Mouse (Mus musculus) embryonic facial prominence, embryonic 14.5 days (tissue): ENCODE measurements around the gene Gadd45a. TPM values are rescaled to one million over a fixed set of nuclear protein-coding genes. Genes with fewer than 3 reads are reported as not detected.
"Not testable (repeated sequence)": the region's sequence is repeated elsewhere in the genome, so short reads cannot be mapped to it uniquely, and the experiment has no call there.

Source experiments
- ATAC-seq: fragments of 200-750 bp; cut with Nextera tagmentation; 2 replicates; pipeline ENCODE4 v1.8.0; 2017; ENCODE audit warnings: low read depth, moderate number of reproducible peaks, moderate TSS enrichment
- DNase-seq: peaks from one replicate; pipeline ENCODE4 v3.0.0-alpha.2; 2015; ENCODE audit warnings: low spot score
- H3K27ac ChIP-seq: fragments of 300-500 bp; sonication (generic); replicated peaks from 2 replicates; pipeline ENCODE4 v1.5.1; 2014; ENCODE audit warnings: low read depth, mild to moderate bottlenecking, low read length, moderate library complexity
- H3K27me3 ChIP-seq: fragments of 300-500 bp; sonication (generic); replicated peaks from 2 replicates; pipeline ENCODE4 v1.6.1; 2014; ENCODE audit warnings: low read length; ENCODE audit not compliant: control insufficient read depth, insufficient read depth
- H3K36me3 ChIP-seq: fragments of 300-500 bp; sonication (generic); 2 replicates; pipeline ENCODE4 v1.6.1; 2014; ENCODE audit warnings: low read length, mixed read lengths; ENCODE audit not compliant: control insufficient read depth, insufficient read depth
- H3K4me1 ChIP-seq: fragments of 300-500 bp; sonication (generic); 2 replicates; pipeline ENCODE4 v1.6.1; 2014; ENCODE audit warnings: antibody characterized with exemption, low read length; ENCODE audit not compliant: control insufficient read depth, insufficient read depth
- H3K4me2 ChIP-seq: fragments of 300-500 bp; sonication (generic); 2 replicates; pipeline ENCODE4 v1.6.1; 2014; ENCODE audit warnings: low read depth, mild to moderate bottlenecking, low read length, moderate library complexity, mixed read lengths
- H3K4me3 ChIP-seq: fragments of 300-500 bp; sonication (generic); 2 replicates; pipeline ENCODE4 v1.5.1; 2014; ENCODE audit warnings: low read depth, mild to moderate bottlenecking, low read length
- H3K9ac ChIP-seq: fragments of 300-500 bp; sonication (generic); 2 replicates; pipeline ENCODE4 v1.6.1; 2014; ENCODE audit warnings: low read depth, mild to moderate bottlenecking, low read length, moderate library complexity, mixed read lengths
- H3K9me3 ChIP-seq: fragments of 300-500 bp; sonication (generic); 2 replicates; pipeline ENCODE4 v1.6.1; 2016; ENCODE audit warnings: low read length; ENCODE audit not compliant: control insufficient read depth
- WGBS: fragments of 180-500 bp; shearing (Covaris S2); extraction: QIAGEN DNeasy Blood & Tissue Kit; methylation state at CpG from one replicate; pipeline ENCODE4 v1.1.7; 2014; 5-methylcytosine and 5-hydroxymethylcytosine counted together
- polyA plus RNA-seq: library from polyadenylated mRNA; unstranded; fragments of >200 nt; fragmentation: Nextera tagmentation; extraction: Ambion mirVana; gene quantifications from 2 replicates; pipeline ENCODE4 v1.2.1, GENCODE M21; 2014

Gadd45a gene
- polyA plus RNA-seq, 1 experiment from 2014 or later: 9.9 TPM

DNA sequence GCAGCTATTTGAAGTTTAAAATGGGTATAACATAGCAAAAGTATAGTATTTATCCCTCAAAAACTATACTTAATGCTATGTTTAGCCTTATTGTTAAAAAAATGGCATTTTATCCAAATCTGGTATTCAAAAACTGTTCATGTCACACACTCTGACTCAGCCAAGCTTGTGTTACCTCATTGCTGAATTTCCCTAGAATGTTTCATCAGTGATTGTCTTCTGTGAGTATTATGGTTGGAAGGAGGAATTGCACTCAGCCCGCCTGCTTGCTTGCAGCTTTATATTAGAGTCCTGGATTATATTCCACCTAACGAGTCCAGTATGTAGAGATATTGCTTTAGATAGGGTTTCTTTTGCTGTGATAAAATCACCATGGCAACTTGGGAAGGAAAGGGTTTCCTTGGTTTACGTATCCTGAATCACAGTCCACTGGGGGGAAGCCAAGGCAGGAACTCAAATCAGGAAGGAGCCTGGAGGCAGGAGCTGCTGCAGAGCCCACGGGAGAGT, 3.7 kb upstream of the Gadd45a start:
- H3K4me1 ChIP-seq: peaks cover 2% of the 10 kb centered on the region; the same call in 1 of the 2 replicates
- H3K9me3 ChIP-seq: no peaks in the 10 kb centered on the region
- no peak overlapping the region for H3K4me2 ChIP-seq
- DNase-seq (no peak), ATAC-seq (no peak)
- no peak overlapping the region for H3K27ac ChIP-seq
- 46% methylated on average over 4 of the region's 4 CpGs for WGBS
- H3K27me3 ChIP-seq: no peaks in the 10 kb centered on the region
- no peak overlapping the region for H3K9ac ChIP-seq
- no peaks in the 10 kb centered on the region for H3K36me3 ChIP-seq
- no peak overlapping the region for H3K4me3 ChIP-seq

DNA sequence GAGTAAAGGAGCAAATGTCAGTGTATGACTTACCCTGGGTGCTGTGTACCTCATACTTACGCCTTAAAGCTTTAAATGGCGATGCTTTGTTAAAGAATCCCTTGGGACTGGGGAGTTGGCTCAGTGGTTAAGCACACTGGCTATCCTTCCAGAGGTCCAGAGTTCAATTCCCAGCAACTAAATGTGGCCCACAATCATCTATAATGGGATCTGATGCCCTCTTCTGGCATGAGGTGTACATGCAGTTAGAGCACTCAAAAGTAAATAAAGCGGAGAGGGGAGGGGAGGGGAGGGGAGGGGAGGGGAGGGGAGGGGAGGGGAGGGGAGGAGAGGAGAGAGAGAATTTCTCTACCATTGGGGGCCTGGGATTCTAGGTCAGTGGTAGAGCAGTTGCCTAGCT, 1.7 kb upstream of the Gadd45a start:
- H3K4me1 ChIP-seq: peaks cover 10% of the 10 kb centered on the region; the same call in 1 of the 2 replicates
- no peak overlapping the region for H3K27ac ChIP-seq
- no peak for DNase-seq
- no peak overlapping the region for H3K4me2 ChIP-seq
- no peak overlapping the region for H3K4me3 ChIP-seq
- no peak for ATAC-seq
- WGBS: 96% methylated on average over 2 of the region's 3 CpGs
- H3K36me3 ChIP-seq: no peaks in the 10 kb centered on the region
- no peaks in the 10 kb centered on the region for H3K27me3 ChIP-seq
- no peak overlapping the region for H3K9ac ChIP-seq
- no peaks in the 10 kb centered on the region for H3K9me3 ChIP-seq

DNA sequence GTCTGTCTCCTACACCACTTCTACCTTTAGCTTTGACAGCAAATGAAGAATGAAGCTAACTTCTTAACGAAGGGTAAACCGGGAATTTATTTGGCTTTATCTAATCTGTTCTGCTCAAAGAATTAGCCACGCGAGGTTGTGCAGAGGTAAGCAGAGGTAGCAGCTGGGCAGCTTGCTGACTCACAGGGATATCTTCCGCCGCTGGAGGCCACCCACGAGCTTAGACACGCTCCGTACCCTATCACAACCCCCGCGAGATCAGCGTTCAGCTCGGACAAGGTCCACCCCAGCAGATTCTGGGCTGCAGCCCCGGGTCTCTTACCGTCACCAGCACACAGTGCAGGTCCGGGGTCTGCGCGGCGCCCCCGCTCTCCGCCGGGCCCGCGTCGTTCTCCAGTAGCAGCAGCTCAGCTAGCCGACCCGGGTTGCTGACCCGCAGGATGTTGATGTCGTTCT, 873 bp downstream of the Gadd45a start:
- H3K27me3 ChIP-seq: no peaks in the 10 kb centered on the region
- H3K9me3 ChIP-seq: no peaks in the 10 kb centered on the region
- DNase-seq (peak; percentile 94), ATAC-seq (peak; percentile 66)
- peak overlapping the region; percentile 74 for H3K9ac ChIP-seq
- H3K4me3 ChIP-seq: peak overlapping the region; percentile 70
- H3K27ac ChIP-seq: peak overlapping the region; percentile 86
- H3K4me2 ChIP-seq: peak overlapping the region; percentile 71
- H3K4me1 ChIP-seq: peaks cover 10% of the 10 kb centered on the region; the same call in 1 of the 2 replicates
- no peaks in the 10 kb centered on the region for H3K36me3 ChIP-seq
- 0% methylated on average over 28 of the region's 29 CpGs for WGBS

DNA sequence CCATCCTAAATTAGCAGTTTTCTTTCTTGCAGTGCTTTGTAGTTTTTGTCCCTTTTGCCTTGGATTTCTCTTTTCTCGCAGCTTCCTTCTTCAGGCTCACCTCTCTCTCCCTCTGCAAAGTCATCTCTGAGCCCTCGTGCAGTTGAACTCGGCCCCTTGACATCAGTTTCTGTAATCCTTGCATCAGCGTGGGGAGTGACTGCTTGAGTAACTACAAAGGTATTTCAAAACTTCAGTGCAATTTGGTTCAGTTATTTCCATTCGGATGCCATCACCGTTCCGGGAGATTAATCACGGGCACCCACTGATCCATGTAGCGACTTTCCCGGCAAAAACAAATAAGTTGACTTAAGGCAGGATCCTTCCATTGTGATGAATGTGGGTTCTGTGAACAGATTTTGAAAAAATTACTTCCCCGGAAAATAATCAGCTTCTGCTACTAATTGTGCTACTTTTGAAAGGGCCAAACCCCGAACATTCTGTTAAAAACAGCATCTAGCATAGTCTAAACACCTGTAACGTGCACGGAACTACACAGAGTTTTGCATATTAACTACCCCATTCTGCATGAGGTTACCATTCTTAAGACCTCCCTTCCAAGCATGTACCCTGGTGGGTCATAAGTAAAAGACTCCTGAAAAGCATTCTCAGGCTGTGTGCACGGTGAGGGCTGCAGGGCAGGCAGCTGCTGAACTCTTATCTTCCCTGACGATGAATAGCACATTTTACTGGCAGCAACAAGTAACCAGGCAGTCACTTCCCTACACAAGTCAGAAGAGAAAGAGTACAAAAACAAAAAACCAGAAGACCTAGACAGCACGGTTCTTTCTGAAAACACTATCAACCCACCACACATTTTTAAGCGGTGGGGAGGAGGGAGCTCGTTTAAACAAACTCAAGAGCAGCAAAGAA, 1.6 kb downstream of the Gadd45a start:
- peak overlapping the region; percentile 71 for H3K4me2 ChIP-seq
- WGBS: 12% methylated on average over 19 of the region's 19 CpGs
- H3K9me3 ChIP-seq: no peaks in the 10 kb centered on the region
- peak; percentile 32 for DNase-seq
- no peaks in the 10 kb centered on the region for H3K27me3 ChIP-seq
- ATAC-seq: no peak
- no peaks in the 10 kb centered on the region for H3K36me3 ChIP-seq
- H3K9ac ChIP-seq: peak overlapping the region; percentile 74
- peaks cover 10% of the 10 kb centered on the region; the same call in 1 of the 2 replicates for H3K4me1 ChIP-seq
- no peak overlapping the region for H3K27ac ChIP-seq
- H3K4me3 ChIP-seq: peak overlapping the region; percentile 70

DNA sequence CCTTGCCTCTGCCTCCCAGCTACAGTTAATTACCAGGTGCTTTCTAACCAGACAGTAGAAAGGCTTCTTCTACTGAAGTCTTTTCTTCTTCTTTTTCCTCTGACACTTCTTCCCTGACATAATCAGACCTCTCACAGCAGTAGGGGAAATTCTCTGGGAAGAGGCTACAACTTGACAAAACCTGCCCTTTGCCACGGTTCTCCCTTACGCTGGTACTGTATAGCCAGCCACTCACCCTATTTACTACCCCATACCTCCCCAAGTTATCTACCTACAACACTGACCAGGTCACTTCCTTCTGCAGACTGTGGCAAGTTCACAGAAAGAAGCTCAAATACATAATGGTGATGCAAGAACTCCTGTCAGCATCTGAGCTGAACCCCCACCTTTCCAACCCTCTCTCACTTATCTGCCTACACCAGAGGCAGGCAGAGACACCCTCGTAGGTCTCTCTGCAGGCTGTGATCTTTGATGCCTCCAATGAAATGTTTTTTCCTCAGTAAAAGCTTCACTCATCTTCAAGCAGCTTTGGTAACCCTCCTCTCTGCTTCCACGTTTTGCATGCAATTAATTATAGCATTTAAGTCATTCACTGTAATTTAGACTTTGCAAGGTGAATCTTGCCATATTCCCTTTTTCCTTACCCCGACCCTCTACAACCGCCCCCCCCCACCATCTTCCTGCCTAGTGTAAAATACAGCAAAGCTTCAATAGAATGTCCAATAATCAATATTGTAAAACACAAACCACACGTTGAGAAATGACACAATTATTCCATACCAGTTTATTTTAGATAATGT, 2.7 kb downstream of the Gadd45a start:
- ATAC-seq (no peak), DNase-seq (no peak)
- Histone ChIP-seq H3K9me3 (no peaks in the 10 kb centered on the region), H3K4me1 (peaks cover 12% of the 10 kb centered on the region; the same call in 1 of the 2 replicates), H3K4me2 (no peak overlapping the region; the same call in 1 of the 2 replicates), H3K27ac (no peak overlapping the region), H3K27me3 (no peaks in the 10 kb centered on the region), H3K9ac (no peak overlapping the region), H3K36me3 (no peaks in the 10 kb centered on the region), H3K4me3 (no peak overlapping the region)
- WGBS: 46% methylated on average over 7 of the region's 7 CpGs

DNA sequence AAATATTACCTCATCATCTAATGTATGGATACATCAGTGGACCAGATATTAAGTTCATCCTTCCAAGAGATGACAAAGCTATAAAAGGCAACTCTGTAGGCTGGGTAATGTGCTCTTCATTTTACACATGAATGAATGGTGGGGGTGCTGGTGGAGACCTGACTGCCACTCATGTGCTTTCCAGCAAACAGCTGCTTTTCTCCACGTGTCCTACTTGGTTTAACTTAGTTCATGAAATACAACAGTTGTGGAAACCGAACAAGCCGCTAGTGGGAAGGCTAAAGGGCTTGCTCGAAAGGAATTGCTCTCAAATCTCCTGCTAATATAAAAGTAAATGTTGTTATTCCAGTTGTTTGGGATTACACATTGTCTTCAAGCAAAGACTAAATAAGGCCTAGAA, 3.7 kb downstream of the Gadd45a start:
- Histone ChIP-seq H3K27ac (no peak overlapping the region), H3K9me3 (no peaks in the 10 kb centered on the region), H3K4me1 (peaks cover 12% of the 10 kb centered on the region; the same call in 1 of the 2 replicates), H3K27me3 (no peaks in the 10 kb centered on the region), H3K4me2 (no peak overlapping the region), H3K9ac (no peak overlapping the region), H3K4me3 (no peak overlapping the region), H3K36me3 (no peaks in the 10 kb centered on the region)
- WGBS: 66% methylated on average over 4 of the region's 4 CpGs
- peak; percentile 31 for DNase-seq
- no peak for ATAC-seq

DNA sequence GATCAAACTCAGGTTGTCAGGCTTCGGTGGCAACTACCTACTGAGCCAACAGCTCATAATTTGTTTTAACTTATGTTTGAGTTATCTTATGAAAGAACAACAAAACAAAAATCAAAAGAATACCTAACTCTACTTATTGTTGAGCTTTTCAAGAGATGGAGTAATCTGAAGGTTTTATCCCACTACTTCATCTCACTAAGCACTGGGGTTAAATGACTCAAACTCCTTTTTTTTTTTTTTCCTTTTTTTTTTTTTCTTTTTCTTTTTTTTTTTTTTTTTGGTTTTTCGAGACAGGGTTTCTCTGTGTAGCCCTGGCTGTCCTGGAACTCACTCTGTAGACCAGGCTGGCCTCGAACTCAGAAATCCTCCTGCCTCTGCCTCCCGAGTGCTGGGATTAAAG, 4.3 kb downstream of the Gadd45a start:
- not testable (repeated sequence) for ATAC-seq

DNA sequence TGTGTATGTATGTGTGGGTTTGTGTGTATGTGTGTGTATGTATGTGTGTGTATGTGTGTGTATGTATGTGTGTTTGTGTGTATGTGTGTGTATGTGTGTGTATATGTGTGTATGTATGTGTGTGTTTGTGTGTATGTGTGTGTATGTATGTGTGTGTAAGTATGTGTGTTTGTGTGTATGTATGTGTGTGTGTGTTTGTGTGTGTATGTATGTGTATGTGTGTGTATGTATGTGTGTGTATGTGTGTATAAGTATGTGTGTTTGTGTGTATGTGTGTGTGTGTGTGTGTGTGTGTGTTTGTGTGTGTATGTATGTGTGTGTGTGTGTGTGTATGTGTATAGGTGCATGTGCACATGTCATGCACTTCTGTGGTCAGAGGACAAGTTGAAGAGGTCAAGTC, 4.7 kb downstream of the Gadd45a start:
- H3K27me3 ChIP-seq, ATAC-seq, H3K4me3 ChIP-seq, H3K4me2 ChIP-seq, H3K9ac ChIP-seq, H3K36me3 ChIP-seq, H3K9me3 ChIP-seq, H3K27ac ChIP-seq, DNase-seq: not testable (repeated sequence)
- H3K4me1 ChIP-seq: peaks cover 12% of the 10 kb centered on the region; the same call in 1 of the 2 replicates

More for the DNA sequence above, 4.3 kb downstream of the Gadd45a start:
- not testable (repeated sequence) for H3K27ac ChIP-seq, H3K27me3 ChIP-seq, H3K9me3 ChIP-seq, H3K36me3 ChIP-seq, H3K4me3 ChIP-seq, H3K4me2 ChIP-seq, H3K9ac ChIP-seq, DNase-seq
- 82% methylated on average over 3 of the region's 4 CpGs for WGBS
- H3K4me1 ChIP-seq: peaks cover 12% of the 10 kb centered on the region; the same call in 1 of the 2 replicates
